Mouse (Mus musculus): ENCODE data around the gene Nek7. TPM values are rescaled to one million over a fixed set of nuclear protein-coding genes. Genes with fewer than 3 reads are reported as not detected.
A peak's percentile ranks its signal among the peaks of the same experiment; 100 is the strongest.

Nek7 gene
- polyA plus RNA-seq, 1 experiment, result 2.9 TPM

DNA sequence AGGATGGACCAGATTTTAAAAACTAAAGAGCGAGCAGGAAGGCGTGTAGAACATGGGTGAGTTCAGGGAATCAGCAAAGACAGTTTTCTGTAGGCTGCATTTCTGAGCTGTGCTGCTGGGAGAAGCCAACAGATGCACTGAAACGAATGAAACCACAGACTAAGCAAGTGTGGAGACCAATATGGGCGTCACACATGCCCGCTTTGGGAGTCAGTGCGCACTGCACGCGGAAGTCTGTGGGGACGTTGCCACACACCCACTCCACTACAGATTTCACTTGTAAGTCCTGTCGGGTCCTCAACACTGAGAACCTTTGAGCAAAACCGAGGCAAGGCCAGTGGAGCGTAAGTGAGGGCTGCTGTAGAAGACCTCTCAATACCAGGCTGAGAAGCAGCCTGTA, 59.2 kb downstream of the Nek7 start:
- TF ChIP-seq GATA1 (IDR thresholded peaks at IDR 0.05; ENCODE audit: borderline replicate concordance, low read length), result no peak
- TF ChIP-seq FLI1 (IDR thresholded peaks at IDR 0.05; ENCODE audit: low read length), result no peak
- H3K9me3 ChIP-seq, result no peaks in the 10 kb centered on the region
- no peaks in the 10 kb centered on the region for H3K27me3 ChIP-seq (replicated peaks)
- peaks cover 9% of the 10 kb centered on the region for H3K4me1 ChIP-seq
- peaks cover 26% of the 10 kb centered on the region for H3K36me3 ChIP-seq (replicated peaks; ENCODE audit: low read length)
- no peak overlapping the region for H3K4me3 ChIP-seq (replicated peaks)

DNA sequence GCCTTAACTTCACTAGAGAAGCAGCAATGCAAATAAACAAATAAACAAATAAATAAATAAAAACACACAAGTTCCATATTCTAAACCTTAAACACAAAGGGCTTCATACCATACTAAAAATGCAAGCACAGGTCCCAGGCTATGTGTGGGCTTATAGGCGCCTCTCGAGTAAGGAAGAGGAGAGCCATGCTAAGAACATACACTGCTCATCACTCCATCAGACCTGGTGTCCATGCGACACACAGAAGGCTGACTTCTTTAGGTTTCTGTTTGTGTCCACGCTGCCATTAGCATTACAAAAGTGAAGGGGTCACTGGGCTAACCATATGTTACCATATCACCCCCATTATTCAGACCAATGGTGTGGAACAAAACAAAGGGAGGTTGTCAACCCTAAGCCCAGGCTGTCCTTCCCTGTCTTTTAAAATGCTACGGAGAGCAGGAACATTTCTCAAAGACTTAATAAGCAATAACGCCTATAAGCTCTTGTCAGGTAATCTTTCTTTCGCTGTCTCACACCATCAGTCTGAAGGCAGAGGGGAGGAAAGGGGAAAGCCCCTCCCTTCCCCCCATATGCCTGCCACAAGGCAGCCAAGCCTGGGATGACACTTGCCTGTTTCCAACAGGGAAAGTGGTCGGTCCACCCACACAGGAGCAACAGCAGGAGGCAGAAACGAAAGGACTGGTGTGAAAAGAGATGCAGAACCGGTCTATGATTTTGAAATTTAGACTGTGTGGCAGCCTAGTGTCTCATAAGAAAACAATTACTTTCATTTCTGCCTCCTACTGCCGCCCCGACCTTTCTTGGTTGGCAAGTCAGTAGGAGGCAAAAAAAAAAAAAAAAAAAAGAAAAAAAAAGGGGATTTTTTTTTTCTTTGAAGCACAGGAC, 60.5 kb downstream of the Nek7 start:
- Histone ChIP-seq H3K9me3 (no peaks in the 10 kb centered on the region), H3K27me3 (replicated peaks) (no peaks in the 10 kb centered on the region), H3K4me3 (replicated peaks) (no peak overlapping the region), H3K4me1 (peaks cover 9% of the 10 kb centered on the region), H3K36me3 (replicated peaks; ENCODE audit: low read length) (peaks cover 31% of the 10 kb centered on the region)
- TF ChIP-seq FLI1 (IDR thresholded peaks at IDR 0.05; ENCODE audit: low read length), result no peak
- no peak for TF ChIP-seq GATA1 (IDR thresholded peaks at IDR 0.05; ENCODE audit: borderline replicate concordance, low read length)

DNA sequence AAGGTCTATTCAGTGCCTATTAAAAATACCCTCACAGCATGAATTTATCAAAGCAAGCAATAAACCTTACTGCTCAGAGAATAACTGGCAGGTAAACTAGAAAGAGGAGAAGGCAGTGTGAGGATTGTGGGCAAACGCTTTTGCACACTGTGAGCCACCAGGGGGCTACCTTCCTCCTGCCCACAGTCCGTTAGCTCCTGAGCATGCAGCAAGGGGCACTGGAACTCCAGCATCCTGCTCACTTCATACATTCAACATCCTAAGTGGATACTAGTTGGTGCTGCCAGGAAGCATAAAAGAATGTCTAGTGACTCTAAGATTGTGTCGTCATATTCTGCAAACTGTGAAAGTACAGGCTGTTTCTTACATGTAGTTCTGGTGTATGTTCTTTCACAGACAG, 61.6 kb downstream of the Nek7 start:
- Histone ChIP-seq H3K36me3 (replicated peaks; ENCODE audit: low read length) (peaks cover 39% of the 10 kb centered on the region), H3K4me3 (replicated peaks) (no peak overlapping the region), H3K4me1 (peaks cover 9% of the 10 kb centered on the region), H3K27me3 (replicated peaks) (no peaks in the 10 kb centered on the region), H3K9me3 (no peaks in the 10 kb centered on the region)
- TF ChIP-seq GATA1 (IDR thresholded peaks at IDR 0.05; ENCODE audit: borderline replicate concordance, low read length) (no peak), FLI1 (IDR thresholded peaks at IDR 0.05; ENCODE audit: low read length) (no peak)

DNA sequence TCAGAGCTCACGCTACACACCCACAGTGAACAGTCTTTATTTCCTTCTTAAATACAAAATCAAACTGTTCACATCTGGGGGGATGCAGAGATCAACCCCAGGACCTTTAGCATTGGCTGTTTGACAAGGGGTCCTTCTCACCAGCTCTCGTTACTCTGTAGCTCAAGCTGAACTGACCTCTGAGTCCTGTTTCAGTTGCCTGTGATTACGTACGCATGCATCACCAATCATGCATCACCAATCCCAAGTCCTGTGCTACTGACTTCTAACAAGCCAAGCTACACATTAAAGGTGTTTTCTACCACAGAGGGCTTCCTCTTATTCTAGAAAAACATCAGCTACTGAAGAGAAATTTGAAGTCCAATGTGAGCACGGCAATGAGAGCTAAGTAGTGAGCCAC, 65.0 kb downstream of the Nek7 start:
- Histone ChIP-seq H3K4me3 (replicated peaks) (no peak overlapping the region), H3K36me3 (replicated peaks; ENCODE audit: low read length) (peaks cover 25% of the 10 kb centered on the region), H3K4me1 (peaks cover 18% of the 10 kb centered on the region), H3K27me3 (replicated peaks) (no peaks in the 10 kb centered on the region), H3K9me3 (no peaks in the 10 kb centered on the region)
- TF ChIP-seq GATA1 (IDR thresholded peaks at IDR 0.05; ENCODE audit: borderline replicate concordance, low read length) (no peak), FLI1 (IDR thresholded peaks at IDR 0.05; ENCODE audit: low read length) (no peak)

DNA sequence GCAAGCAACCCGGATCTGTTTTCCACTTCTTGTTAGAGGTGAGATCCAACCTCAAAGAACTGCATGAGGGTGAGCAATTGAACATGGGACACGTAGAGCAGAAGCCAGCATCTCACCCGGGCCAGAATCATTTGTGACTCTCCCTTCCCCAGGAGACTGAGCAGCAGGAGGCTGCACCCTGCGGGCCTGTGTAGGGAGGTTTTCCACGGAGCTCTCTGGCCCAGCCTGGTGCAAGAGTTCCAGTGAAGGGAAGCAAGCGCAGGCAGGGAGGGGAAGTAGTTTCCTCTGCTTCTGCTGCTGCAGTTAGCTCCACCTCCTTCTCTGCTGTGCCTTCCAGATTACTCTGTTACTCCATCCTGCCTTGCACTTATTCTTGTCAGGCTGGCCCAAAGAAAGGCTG, 69.8 kb downstream of the Nek7 start:
- H3K9me3 ChIP-seq, result no peaks in the 10 kb centered on the region
- TF ChIP-seq GATA1 (IDR thresholded peaks at IDR 0.05; ENCODE audit: borderline replicate concordance, low read length), result no peak
- no peak for TF ChIP-seq FLI1 (IDR thresholded peaks at IDR 0.05; ENCODE audit: low read length)
- no peaks in the 10 kb centered on the region for H3K27me3 ChIP-seq (replicated peaks)
- H3K4me1 ChIP-seq, result peaks cover 18% of the 10 kb centered on the region
- H3K4me3 ChIP-seq (replicated peaks), result peak overlapping the region; percentile 85
- peaks cover 13% of the 10 kb centered on the region for H3K36me3 ChIP-seq (replicated peaks; ENCODE audit: low read length)

DNA sequence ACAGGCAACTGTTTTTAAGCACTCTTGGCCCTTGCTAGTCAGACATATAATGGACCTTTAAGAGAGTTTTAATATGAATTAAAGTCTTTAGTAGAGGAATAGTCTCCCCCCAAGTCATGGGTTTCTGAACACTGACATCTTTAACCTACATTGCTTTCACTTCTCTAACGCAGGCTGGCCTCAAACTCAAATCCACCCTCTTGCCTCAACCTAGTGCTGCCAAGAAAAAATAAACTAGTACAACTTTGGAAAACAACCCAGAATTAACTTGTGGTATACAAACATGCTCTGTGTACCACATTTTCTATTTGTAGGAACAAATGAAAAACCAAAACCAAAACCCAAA, 77.8 kb downstream of the Nek7 start:
- no peak overlapping the region for H3K4me3 ChIP-seq (replicated peaks)
- H3K4me1 ChIP-seq, result peaks cover 5% of the 10 kb centered on the region; the same call in 1 of the 2 replicates
- no peak for TF ChIP-seq FLI1 (IDR thresholded peaks at IDR 0.05; ENCODE audit: low read length)
- TF ChIP-seq GATA1 (IDR thresholded peaks at IDR 0.05; ENCODE audit: borderline replicate concordance, low read length), result no peak
- no peaks in the 10 kb centered on the region for H3K9me3 ChIP-seq
- H3K27me3 ChIP-seq (replicated peaks), result no peaks in the 10 kb centered on the region
- peaks cover 2% of the 10 kb centered on the region for H3K36me3 ChIP-seq (replicated peaks; ENCODE audit: low read length)

DNA sequence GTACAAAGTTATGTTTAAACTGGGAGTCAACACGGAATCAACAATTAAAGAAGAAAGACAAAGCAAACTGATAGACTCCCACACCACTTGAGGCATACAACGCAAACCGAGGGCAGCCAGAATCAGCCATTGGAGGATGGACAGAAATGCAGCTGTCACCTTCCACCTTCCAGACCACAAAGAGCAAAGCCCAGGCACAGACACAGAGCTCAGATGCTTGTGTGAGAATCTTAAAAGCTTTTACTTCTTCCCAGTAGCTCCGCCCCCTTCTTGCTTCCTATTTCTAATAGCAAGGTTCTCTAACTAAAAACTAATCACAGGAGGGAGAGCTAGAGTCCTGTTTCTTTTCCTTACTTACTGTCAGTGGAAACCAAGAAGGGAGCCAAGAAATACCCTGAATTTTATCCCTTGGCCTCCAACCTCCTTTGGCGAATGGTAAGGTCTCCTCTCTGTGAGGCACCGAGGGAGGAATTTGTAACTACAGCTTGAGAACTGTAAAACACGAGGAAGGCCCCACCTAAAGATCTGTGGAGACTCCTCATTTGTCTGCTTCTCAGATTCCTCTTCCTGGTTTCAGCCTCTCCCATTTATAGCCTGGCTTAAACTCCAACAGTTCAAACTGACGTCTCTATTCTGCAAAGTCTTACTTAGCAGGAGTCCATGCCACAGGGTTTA, 78.3 kb downstream of the Nek7 start:
- no peaks in the 10 kb centered on the region for H3K9me3 ChIP-seq
- H3K4me3 ChIP-seq (replicated peaks), result no peak overlapping the region
- H3K27me3 ChIP-seq (replicated peaks), result no peaks in the 10 kb centered on the region
- no peak for TF ChIP-seq FLI1 (IDR thresholded peaks at IDR 0.05; ENCODE audit: low read length)
- TF ChIP-seq GATA1 (IDR thresholded peaks at IDR 0.05; ENCODE audit: borderline replicate concordance, low read length), result no peak
- H3K36me3 ChIP-seq (replicated peaks; ENCODE audit: low read length), result peaks cover 2% of the 10 kb centered on the region
- peaks cover 5% of the 10 kb centered on the region; the same call in 1 of the 2 replicates for H3K4me1 ChIP-seq

DNA sequence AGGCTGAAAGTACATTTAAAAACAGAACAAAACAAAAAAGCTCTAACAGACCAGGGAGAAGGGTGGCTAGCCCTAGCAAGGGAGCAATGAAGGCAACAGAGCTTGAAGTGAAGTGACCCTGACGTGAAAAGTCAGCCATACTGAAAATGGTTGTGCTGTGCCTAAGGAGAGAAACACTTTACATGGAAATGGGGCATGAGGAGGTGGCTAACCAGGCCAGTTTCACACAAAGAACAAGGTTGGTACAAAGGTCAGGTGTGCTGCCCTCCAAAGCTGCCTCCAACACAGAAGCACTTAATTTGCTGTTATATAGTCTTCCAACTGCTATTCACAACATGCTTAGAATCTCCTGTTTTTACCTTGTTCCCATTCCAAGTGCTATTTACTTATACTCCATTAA, 80.2 kb downstream of the Nek7 start:
- TF ChIP-seq GATA1 (IDR thresholded peaks at IDR 0.05; ENCODE audit: borderline replicate concordance, low read length) (no peak), FLI1 (IDR thresholded peaks at IDR 0.05; ENCODE audit: low read length) (no peak)
- peaks cover 5% of the 10 kb centered on the region; the same call in 1 of the 2 replicates for H3K4me1 ChIP-seq
- peaks cover 2% of the 10 kb centered on the region for H3K36me3 ChIP-seq (replicated peaks; ENCODE audit: low read length)
- H3K27me3 ChIP-seq (replicated peaks), result no peaks in the 10 kb centered on the region
- H3K9me3 ChIP-seq, result no peaks in the 10 kb centered on the region
- H3K4me3 ChIP-seq (replicated peaks), result no peak overlapping the region

DNA sequence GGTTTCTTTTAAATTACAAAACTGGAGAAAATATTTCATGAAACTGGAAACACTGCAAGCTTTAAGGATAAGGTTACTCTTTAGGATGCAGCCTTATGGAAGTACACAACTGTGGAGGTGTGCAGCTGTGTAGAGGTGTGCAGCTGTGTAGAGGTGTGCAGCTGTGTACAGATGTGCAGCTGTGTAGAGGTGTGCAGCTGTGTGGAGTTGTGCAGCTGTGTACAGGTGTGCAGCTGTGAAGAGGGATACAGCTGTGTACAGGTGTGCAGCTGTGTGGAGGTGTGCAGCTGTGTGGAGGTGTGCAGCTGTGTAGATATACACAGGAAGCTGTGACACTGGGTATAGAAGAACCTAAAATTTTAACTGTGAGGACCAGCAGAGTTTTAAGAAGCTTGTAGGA, 81.7 kb downstream of the Nek7 start:
- TF ChIP-seq GATA1 (IDR thresholded peaks at IDR 0.05; ENCODE audit: borderline replicate concordance, low read length), result no peak
- no peak for TF ChIP-seq FLI1 (IDR thresholded peaks at IDR 0.05; ENCODE audit: low read length)
- Histone ChIP-seq H3K36me3 (replicated peaks; ENCODE audit: low read length) (peaks cover 2% of the 10 kb centered on the region), H3K27me3 (replicated peaks) (no peaks in the 10 kb centered on the region), H3K4me3 (replicated peaks) (no peak overlapping the region), H3K9me3 (no peaks in the 10 kb centered on the region), H3K4me1 (peaks cover 5% of the 10 kb centered on the region; the same call in 1 of the 2 replicates)

Data from megakaryocyte, embryonic 14.5 days (primary cell).